Mouse (Mus musculus) heart, adult 2 months (tissue): ENCODE measurements around the gene Tmem238l. TPM values are rescaled to one million over a fixed set of nuclear protein-coding genes. Genes with fewer than 3 reads are reported as not detected.

Experiments
- DNase-seq, 2 experiments: peaks; one replicate each; pipeline ENCODE4 v3.0.0; 2021
- H3K27ac ChIP-seq: fragments of 200-600 bp; 2 replicates; pipeline ENCODE4 v1.8.1; 2022
- H3K27me3 ChIP-seq: fragments of 200-500 bp; 2 replicates; pipeline ENCODE4 v1.6.1; 2012; ENCODE audit warnings: mild to moderate bottlenecking, low read length, inconsistent platforms, mixed read lengths; ENCODE audit not compliant: control insufficient read depth, insufficient read depth
- H3K36me3 ChIP-seq: fragments of 200-500 bp; 2 replicates; pipeline ENCODE4 v1.6.1; 2012; ENCODE audit warnings: low read length, inconsistent platforms; ENCODE audit not compliant: control insufficient read depth, insufficient read depth
- H3K4me1 ChIP-seq: fragments of 200-500 bp; 2 replicates; pipeline ENCODE4 v1.6.1; 2011; ENCODE audit warnings: low read length; ENCODE audit not compliant: control insufficient read depth, insufficient read depth
- H3K4me3 ChIP-seq: fragments of 200-600 bp; 2 replicates; pipeline ENCODE4 v1.8.1; 2022
- H3K79me2 ChIP-seq: fragments of 200-500 bp; replicated peaks from 2 replicates; pipeline ENCODE4 v1.6.1; 2012; ENCODE audit warnings: mild to moderate bottlenecking, inconsistent platforms, low read length, moderate library complexity, mixed read lengths; ENCODE audit not compliant: control insufficient read depth, insufficient read depth
- H3K9ac ChIP-seq: fragments of 200-500 bp; 2 replicates; pipeline ENCODE4 v1.6.1; 2012; ENCODE audit warnings: low read depth, mild to moderate bottlenecking, control low read depth, inconsistent platforms, low read length, mixed read lengths
- CTCF ChIP-seq: fragments of 200-600 bp; IDR thresholded peaks from 2 replicates; pipeline ENCODE4 v1.8.1; 2022; ENCODE audit warnings: antibody characterized with exemption, mild to moderate bottlenecking, moderate library complexity
- EP300 ChIP-seq: fragments of 200-500 bp; IDR thresholded peaks from 2 replicates; pipeline ENCODE4 v1.6.1; 2011; ENCODE audit warnings: low read depth, low read length, control low read depth; ENCODE audit not compliant: insufficient read depth
- POLR2A ChIP-seq: fragments of 200-500 bp; IDR thresholded peaks from 2 replicates; pipeline ENCODE4 v1.6.1; 2011; ENCODE audit warnings: mild to moderate bottlenecking, low read depth, low read length, control low read depth; ENCODE audit not compliant: insufficient read depth
- WGBS: fragments of 180-500 bp; shearing (Covaris S2); methylation state at CpG from one replicate; pipeline ENCODE4 v1.1.7; 2018; 5-methylcytosine and 5-hydroxymethylcytosine counted together
- intact Hi-C: fragments of 180-260 bp; cut with DNase I; formaldehyde crosslinking; loops from one replicate; pipeline ENCODE4 v1.15.1; 2025
- polyA plus RNA-seq: library from polyadenylated mRNA; depleted of rRNA; stranded (reverse); fragments of >200 nt; gene quantifications from 2 replicates; pipeline ENCODE4 v1.2.3, GENCODE M21; 2012
- total RNA-seq, 2 experiments: library from RNA; stranded (reverse); gene quantifications; 2 replicates each; pipeline ENCODE4 v1.2.3; 2021

Tmem238l gene
- total and polyA plus RNA-seq, 3 experiments: not detected

DNA sequence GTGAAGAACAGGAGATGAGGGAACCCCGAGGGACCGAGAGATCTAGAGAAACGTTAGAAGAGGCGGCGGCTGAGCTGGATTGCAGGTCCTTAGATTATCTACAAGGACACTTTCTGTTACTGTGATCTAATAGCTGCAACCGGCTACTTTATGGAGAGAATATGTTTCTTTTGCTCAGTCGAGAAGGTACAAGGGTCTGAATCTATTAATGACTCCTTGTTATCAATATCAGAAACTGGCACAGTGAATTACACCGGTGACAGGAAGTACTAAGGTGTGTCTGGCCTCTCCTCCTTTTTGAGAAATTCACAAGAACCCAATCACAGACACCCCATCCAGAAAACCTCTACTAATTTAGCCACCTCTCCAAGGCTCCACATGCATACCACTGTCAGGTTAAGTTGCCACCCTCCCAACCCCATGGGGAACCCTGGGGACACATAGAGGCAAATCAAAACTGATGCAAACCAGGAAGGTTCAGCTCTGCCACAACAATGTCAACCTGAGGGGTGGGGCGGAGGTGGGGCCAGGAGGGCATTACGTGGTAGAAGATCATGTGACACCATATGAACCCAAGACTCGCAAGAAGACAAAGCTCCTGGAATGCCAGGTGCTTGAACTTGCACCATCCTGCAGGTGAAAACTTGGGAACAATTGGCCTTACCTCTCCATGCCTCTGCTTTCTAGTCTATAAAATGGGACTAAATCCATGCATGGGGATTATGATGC is 32.2 kb upstream of the Tmem238l start:
- no peaks in the 10 kb centered on the region for H3K4me1 ChIP-seq
- WGBS: 71% methylated on average over 11 of the region's 11 CpGs
- no peaks in the 10 kb centered on the region for H3K27me3 ChIP-seq
- DNase-seq: no peak
- no peaks in the 10 kb centered on the region for H3K79me2 ChIP-seq
- no peak overlapping the region for H3K4me3 ChIP-seq
- intact Hi-C loops: no loop called here
- H3K27ac ChIP-seq: no peak overlapping the region
- H3K36me3 ChIP-seq: no peaks in the 10 kb centered on the region
- TF ChIP-seq EP300 (no peak), CTCF (no peak), POLR2A (no peak)
- H3K9ac ChIP-seq: no peak overlapping the region

DNA sequence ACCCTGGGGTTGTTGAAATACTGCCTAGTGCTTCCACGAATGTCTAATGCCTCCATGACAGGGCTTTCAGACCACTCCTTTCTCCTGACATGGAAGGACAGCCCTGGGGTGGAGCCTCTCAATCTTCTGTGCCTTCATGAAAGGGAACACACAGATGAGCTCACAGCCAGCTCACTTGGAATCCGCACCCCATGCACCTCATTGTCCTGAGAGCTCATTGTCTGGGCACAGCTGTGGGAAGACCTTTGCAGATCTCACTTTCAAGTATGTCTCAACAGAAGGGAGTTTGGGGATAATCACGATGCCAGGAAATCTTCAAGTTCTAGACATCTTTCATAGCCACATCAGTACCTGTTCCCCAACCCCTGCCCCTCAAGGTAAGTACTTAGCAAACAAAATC is 28.1 kb upstream of the Tmem238l start:
- H3K4me1 ChIP-seq: no peaks in the 10 kb centered on the region
- H3K79me2 ChIP-seq: no peaks in the 10 kb centered on the region
- no peak overlapping the region for H3K9ac ChIP-seq
- 66% methylated on average over 3 of the region's 3 CpGs for WGBS
- no peak for DNase-seq
- TF ChIP-seq POLR2A (no peak), CTCF (no peak), EP300 (no peak)
- no peak overlapping the region for H3K4me3 ChIP-seq
- H3K27ac ChIP-seq: no peak overlapping the region
- H3K36me3 ChIP-seq: no peaks in the 10 kb centered on the region
- no peaks in the 10 kb centered on the region for H3K27me3 ChIP-seq
- intact Hi-C loops: no loop called here

DNA sequence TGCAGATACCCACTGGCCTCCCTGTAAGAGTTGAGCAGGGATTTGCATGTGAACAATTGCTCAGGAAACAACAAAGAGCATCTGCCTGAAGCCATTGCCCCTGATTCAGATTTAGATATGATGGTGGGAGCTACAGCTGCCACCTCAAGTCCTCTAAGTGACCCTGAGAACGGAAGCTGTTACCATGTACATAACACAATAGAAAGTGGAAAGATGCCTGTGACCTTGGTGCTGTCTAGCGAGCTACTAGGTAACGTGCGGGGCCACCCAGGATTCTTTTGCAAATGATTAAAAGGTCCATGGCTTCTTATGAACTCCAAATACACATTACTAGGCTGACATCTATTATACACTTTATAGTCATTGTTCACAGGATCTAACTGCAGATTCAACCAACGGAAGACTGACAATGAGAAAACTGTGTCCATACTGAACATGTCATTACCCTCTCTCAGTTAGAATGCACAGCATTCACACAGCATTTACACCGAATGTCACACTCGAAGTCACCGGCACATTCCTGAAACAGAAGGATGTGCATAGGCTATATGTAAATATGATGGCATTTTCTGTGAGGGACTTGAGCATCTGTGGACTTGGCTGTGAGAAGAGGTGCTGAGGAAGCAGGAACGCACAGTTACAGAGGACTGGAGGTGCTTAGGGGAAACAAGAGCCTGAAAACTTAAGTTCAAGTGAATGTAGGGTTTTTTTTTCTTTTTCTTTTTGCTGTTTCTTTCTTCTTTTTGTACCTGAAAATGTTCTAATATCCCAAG is 23.4 kb upstream of the Tmem238l start:
- DNase-seq: no peak
- H3K4me1 ChIP-seq: no peaks in the 10 kb centered on the region
- WGBS: 79% methylated on average over 9 of the region's 9 CpGs

DNA sequence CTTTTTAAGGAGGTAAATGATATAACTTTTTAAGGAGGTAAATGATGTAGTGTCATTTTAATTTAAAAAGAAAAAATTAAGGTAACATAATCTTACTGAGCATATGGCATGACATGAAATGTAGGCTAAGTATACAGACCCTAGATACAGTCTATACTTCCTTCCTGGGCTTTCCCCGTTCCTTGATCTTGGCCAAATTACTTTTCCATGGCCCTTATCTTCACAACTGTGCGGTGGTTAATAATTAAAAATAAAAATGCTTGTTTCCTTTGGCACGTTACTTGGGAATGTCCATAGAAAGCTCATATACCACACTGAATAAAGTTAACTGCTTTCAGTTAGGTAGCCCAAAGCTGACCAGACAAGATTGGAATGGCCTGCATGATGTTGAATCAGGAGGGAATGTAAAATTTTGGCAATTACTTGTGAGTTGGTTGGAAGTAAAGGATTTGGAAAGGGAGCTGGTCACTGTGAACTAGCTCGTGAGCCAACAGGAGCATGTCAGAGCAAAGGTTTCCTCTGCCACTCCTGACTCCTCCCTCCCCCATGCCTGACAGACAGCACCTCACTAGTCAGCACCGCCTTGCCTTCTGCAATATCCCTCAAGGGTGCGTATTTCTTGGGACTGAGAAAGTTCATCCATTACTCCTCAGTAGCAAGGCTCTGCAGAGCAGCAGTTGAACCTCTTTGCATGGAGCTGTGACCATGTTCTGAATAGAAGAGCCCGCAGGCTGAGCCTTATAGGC is 21.8 kb upstream of the Tmem238l start:
- TF ChIP-seq EP300: no peak
- no peak for TF ChIP-seq CTCF
- no peak for TF ChIP-seq POLR2A
- Histone ChIP-seq H3K9ac (no peak overlapping the region), H3K27me3 (no peaks in the 10 kb centered on the region), H3K4me1 (no peaks in the 10 kb centered on the region), H3K36me3 (no peaks in the 10 kb centered on the region), H3K27ac (no peak overlapping the region), H3K4me3 (no peak overlapping the region), H3K79me2 (no peaks in the 10 kb centered on the region)
- WGBS: 63% methylated on average over 7 of the region's 7 CpGs
- intact Hi-C loops: no loop called here
- no peak for DNase-seq

More for the DNA sequence above, 23.4 kb upstream of the Tmem238l start:
- no peak overlapping the region for H3K9ac ChIP-seq
- no peak overlapping the region for H3K4me3 ChIP-seq
- H3K27ac ChIP-seq: no peak overlapping the region
- intact Hi-C loops: no loop called here
- no peaks in the 10 kb centered on the region for H3K36me3 ChIP-seq
- no peaks in the 10 kb centered on the region for H3K27me3 ChIP-seq
- TF ChIP-seq EP300 (no peak), CTCF (no peak), POLR2A (no peak)
- no peaks in the 10 kb centered on the region for H3K79me2 ChIP-seq

DNA sequence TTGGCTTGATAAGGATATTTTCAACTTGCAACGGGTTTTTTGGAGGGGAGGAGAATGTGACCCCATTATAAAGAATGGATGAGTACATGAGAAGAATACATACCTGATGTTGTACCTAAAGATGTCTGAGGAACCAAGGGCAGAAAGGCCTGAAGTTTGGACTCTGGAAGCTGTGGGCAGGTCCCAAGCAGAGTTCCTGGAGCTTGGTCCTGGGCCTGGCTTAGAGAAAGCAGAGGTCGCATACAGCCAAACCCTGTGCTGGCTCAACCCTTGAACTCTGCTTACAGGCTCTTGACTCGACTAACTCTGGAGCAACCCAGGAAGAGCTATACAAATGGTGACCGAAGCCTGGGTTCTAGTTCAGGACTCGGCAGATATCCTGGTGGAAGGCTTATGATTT is 14.4 kb upstream of the Tmem238l start:
- TF ChIP-seq EP300: no peak
- no peaks in the 10 kb centered on the region for H3K27me3 ChIP-seq
- WGBS: 84% methylated on average over 5 of the region's 5 CpGs
- no peak for DNase-seq
- no peak overlapping the region for H3K9ac ChIP-seq
- H3K36me3 ChIP-seq: no peaks in the 10 kb centered on the region
- no peak overlapping the region for H3K27ac ChIP-seq
- intact Hi-C loops: no loop called here
- no peaks in the 10 kb centered on the region for H3K79me2 ChIP-seq
- H3K4me3 ChIP-seq: no peak overlapping the region
- no peaks in the 10 kb centered on the region for H3K4me1 ChIP-seq
